Mouse (Mus musculus) spleen, adult 2 months (tissue): ENCODE data around the gene Aste1.

Source experiments
- CTCF ChIP-seq: fragments of 200-500 bp; IDR thresholded peaks from 2 replicates; pipeline ENCODE4 v1.5.1; 2011; ENCODE audit warnings: mild to moderate bottlenecking, inconsistent platforms; ENCODE audit not compliant: insufficient read depth, insufficient read length, insufficient replicate concordance; ENCODE audit errors: extremely low read depth
- POLR2A ChIP-seq: fragments of 200-500 bp; IDR thresholded peaks from 2 replicates; pipeline ENCODE4 v1.6.1; 2011; ENCODE audit warnings: low read depth, low read length, inconsistent platforms

DNA sequence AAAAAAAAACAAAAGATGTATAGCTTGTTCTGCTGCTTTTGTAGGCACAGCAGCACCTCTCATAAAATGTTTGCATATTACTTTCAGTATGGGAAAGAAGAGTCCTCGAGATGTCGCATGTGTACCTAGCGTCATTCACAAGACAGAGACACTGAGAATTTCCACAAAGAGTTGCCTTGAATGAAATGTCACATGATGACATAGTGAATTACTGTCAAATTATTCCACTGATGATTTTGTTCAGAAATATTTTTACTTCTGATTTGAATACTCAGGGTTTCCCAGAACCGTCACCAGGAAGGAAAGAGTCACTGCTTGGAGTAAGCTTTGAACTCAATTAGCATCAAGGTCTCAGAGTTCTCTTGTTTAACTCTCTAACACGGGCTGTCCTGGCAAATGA, 7.8 kb upstream of the Aste1 start:
- TF ChIP-seq POLR2A (no peak), CTCF (no peak)
